Mouse (Mus musculus): ENCODE data around the gene Sec23b. TPM values are rescaled to one million over a fixed set of nuclear protein-coding genes. Genes with fewer than 3 reads are reported as not detected.

Gene Sec23b
- total and polyA plus RNA-seq, 3 experiments = 95.4 to 103 (median 98.5) TPM

GRCm38 (mm10) chr2:144543670-144544069 lies 12.4 kb upstream of the Sec23b start:
- in situ Hi-C loops (cut with MboI; ENCODE audit: low pct_ligation_motif_present, low pct_unique_long_range_greater_than_20kb, low sequenced_read_pairs) (no loop called here), dilution Hi-C loops (cut with MboI; ENCODE audit: extremely low pct_ligation_motif_present, extremely low pct_unique_long_range_greater_than_20kb, low sequenced_read_pairs) (no loop called here)
- Histone ChIP-seq H3K9me3 (replicated peaks; ENCODE audit: low read length) (no peaks in the 10 kb centered on the region), H3K9ac (ENCODE audit: insufficient read depth, low read depth) (no peak overlapping the region), H3K27me3 (replicated peaks) (no peaks in the 10 kb centered on the region), H3K4me2 (ENCODE audit: insufficient read depth, low read depth, poor library complexity, severe bottlenecking) (no peak overlapping the region), H3K4me3 (replicated peaks in 1 of 3; ENCODE audit: low read depth in 2 of 3, low read length in 2 of 3, poor library complexity in 1 of 3) (no peak overlapping the region), H3K36me3 (replicated peaks in 1 of 2; ENCODE audit: control insufficient read depth in 1 of 2, insufficient read depth in 1 of 2, low read length in 1 of 2) (peaks cover 10 to 27% of the 10 kb centered on the region in 2 experiments), H3K79me2 (replicated peaks; ENCODE audit: control insufficient read depth, extremely low read depth, insufficient read depth, poor library complexity, severe bottlenecking) (no peaks in the 10 kb centered on the region), H3K4me1 (ENCODE audit: control insufficient read depth in 1 of 2, insufficient read depth in 2 of 2) (peaks cover 7 to 12% of the 10 kb centered on the region in 2 experiments), H3K27ac (ENCODE audit: insufficient read depth, low read depth) (no peak overlapping the region)
- no peak for DNase-seq (ENCODE audit: extremely low read depth)
- no peak for TF ChIP-seq EP300 (IDR thresholded peaks at IDR 0.05; ENCODE audit: low read length)
- no peak for TF ChIP-seq TBP (conservative IDR thresholded peaks at IDR 0.05; ENCODE audit: low read depth, low read length)
- no peak for TF ChIP-seq RAD21 (IDR thresholded peaks at IDR 0.05; ENCODE audit: low read depth, low read length)
- TF ChIP-seq MAZ (IDR thresholded peaks at IDR 0.05; ENCODE audit: low read depth, low read length) = no peak
- no peak for TF ChIP-seq SMC3 (IDR thresholded peaks at IDR 0.05; ENCODE audit: low read depth, low read length)
- no peak for TF ChIP-seq ELF1 (IDR thresholded peaks at IDR 0.05; ENCODE audit: low read depth, low read length)
- TF ChIP-seq MXI1 (IDR thresholded peaks at IDR 0.05; ENCODE audit: low read depth, low read length) = no peak
- no peak for TF ChIP-seq ZNF384 (IDR thresholded peaks at IDR 0.05; ENCODE audit: low read depth, low read length)
- no peak for TF ChIP-seq CHD1 (IDR thresholded peaks at IDR 0.05; ENCODE audit: low read depth, low read length)
- TF ChIP-seq MEF2A (IDR thresholded peaks at IDR 0.05; ENCODE audit: borderline replicate concordance, low read depth, low read length) = no peak
- TF ChIP-seq SIN3A (IDR thresholded peaks at IDR 0.05; ENCODE audit: low read length) = no peak
- no peak for TF ChIP-seq HCFC1 (IDR thresholded peaks at IDR 0.05; ENCODE audit: low read depth, low read length)
- TF ChIP-seq MYC (IDR thresholded peaks at IDR 0.05; ENCODE audit: low read depth, low read length) = no peak
- no peak for TF ChIP-seq PAX5 (IDR thresholded peaks at IDR 0.05; ENCODE audit: low read length)
- TF ChIP-seq ZC3H11A (IDR thresholded peaks at IDR 0.05; ENCODE audit: low read depth, low read length) = no peak
- no peak for TF ChIP-seq POLR2AphosphoS2 (IDR thresholded peaks at IDR 0.05; ENCODE audit: low read depth, low read length)

- Histone ChIP-seq H3K4me2 (ENCODE audit: insufficient read depth, low read depth, poor library complexity, severe bottlenecking) (no peak overlapping the region), H3K36me3 (replicated peaks in 1 of 2; ENCODE audit: control insufficient read depth in 1 of 2, insufficient read depth in 1 of 2, low read length in 1 of 2) (peaks cover under 1 to 18% of the 10 kb centered on the region in 2 experiments), H3K9ac (ENCODE audit: insufficient read depth, low read depth) (no peak overlapping the region), H3K27me3 (replicated peaks) (no peaks in the 10 kb centered on the region), H3K27ac (ENCODE audit: insufficient read depth, low read depth) (no peak overlapping the region), H3K4me1 (ENCODE audit: control insufficient read depth in 1 of 2, insufficient read depth in 2 of 2) (peaks cover 7 to 12% of the 10 kb centered on the region in 2 experiments), H3K79me2 (replicated peaks; ENCODE audit: control insufficient read depth, extremely low read depth, insufficient read depth, poor library complexity, severe bottlenecking) (no peaks in the 10 kb centered on the region), H3K4me3 (replicated peaks in 1 of 3; ENCODE audit: low read depth in 2 of 3, low read length in 2 of 3, poor library complexity in 1 of 3) (no peak overlapping the region), H3K9me3 (replicated peaks; ENCODE audit: low read length) (no peaks in the 10 kb centered on the region)
- dilution Hi-C loops (cut with MboI; ENCODE audit: extremely low pct_ligation_motif_present, extremely low pct_unique_long_range_greater_than_20kb, low sequenced_read_pairs) = no loop called here
- in situ Hi-C loops (cut with MboI; ENCODE audit: low pct_ligation_motif_present, low pct_unique_long_range_greater_than_20kb, low sequenced_read_pairs) = no loop called here
- no peak for TF ChIP-seq USF2 (conservative IDR thresholded peaks at IDR 0.05; ENCODE audit: low read depth, low read length)
- no peak for TF ChIP-seq ETS1 (conservative IDR thresholded peaks at IDR 0.05; ENCODE audit: low read depth, low read length)
- no peak for TF ChIP-seq BHLHE40 (IDR thresholded peaks at IDR 0.05; ENCODE audit: low read depth, low read length)
- TF ChIP-seq RCOR1 (conservative IDR thresholded peaks at IDR 0.05; ENCODE audit: low read depth, low read length) = no peak
- TF ChIP-seq GABPA (IDR thresholded peaks at IDR 0.05; ENCODE audit: insufficient replicate concordance, low read depth, low read length) = no peak
- no peak for TF ChIP-seq TBP (conservative IDR thresholded peaks at IDR 0.05; ENCODE audit: low read depth, low read length)
- TF ChIP-seq JUN (IDR thresholded peaks at IDR 0.05; ENCODE audit: insufficient read depth, low read depth, low read length) = no peak
- no peak for DNase-seq (ENCODE audit: extremely low read depth)
Observed at GRCm38 (mm10) chr2:144544630-144545029, 11.4 kb upstream of the Sec23b start.

All from CH12.LX (cell line).